Mouse (Mus musculus): ENCODE results near the gene Gm17334. TPM values are rescaled to one million over a fixed set of nuclear protein-coding genes. Genes with fewer than 3 reads are reported as not detected.

The Gm17334 gene
- total and polyA plus RNA-seq, 3 experiments: not detected

DNA sequence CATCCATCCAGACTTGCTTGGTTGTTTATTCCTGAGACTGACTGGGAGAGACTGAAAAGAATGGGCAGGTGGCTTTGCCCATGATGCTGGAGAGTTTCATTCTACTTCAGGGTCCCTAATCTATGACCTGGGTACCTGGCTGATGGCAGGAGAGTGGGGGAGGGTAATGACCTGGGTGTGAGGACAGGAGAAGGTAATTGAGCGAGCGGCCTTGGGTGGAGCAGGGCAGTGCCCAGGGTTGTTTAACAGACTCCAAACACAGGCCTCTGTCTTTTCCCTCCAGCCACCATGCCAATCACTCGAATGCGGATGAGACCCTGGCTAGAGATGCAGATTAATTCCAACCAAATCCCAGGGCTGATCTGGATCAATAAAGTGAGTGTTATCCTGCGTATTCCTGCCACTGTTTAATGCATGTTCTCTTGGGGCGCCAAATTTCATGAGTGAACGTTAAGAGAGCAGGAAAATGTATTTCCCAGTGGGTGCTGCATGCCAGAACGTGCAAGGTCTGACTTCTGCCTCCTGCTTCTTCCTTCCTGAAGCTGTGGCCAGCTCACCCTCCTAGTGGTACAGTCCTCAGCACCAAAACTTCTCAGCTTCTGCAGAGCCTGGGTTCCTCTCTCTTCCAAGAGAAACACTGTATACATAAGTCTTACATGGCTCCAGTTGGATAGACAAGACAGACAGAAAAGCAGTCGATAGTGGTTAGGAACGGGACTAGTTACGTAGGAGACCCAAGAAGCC is 1.8 kb downstream of the Gm17334 start:
- peaks cover 3 to 7% of the 10 kb centered on the region in 2 experiments; a peak in 3 of 4 replicates for H3K27me3 ChIP-seq (ENCODE audit: control insufficient read depth in 1 of 2, insufficient read depth in 2 of 2, low read length in 2 of 2)
- no peak for DNase-seq (ENCODE audit: low read depth, low spot score)
- no peak overlapping the region for H3K9ac ChIP-seq (ENCODE audit: control insufficient read depth, low read depth, low read length, poor library complexity, severe bottlenecking)
- H3K9me3 ChIP-seq (replicated peaks; ENCODE audit: insufficient read depth, low read length): no peaks in the 10 kb centered on the region
- TF ChIP-seq USF1 (IDR thresholded peaks at IDR 0.05; ENCODE audit: low read depth, low read length) (no peak), TAL1 (IDR thresholded peaks at IDR 0.05; ENCODE audit: low read length) (no peak), MXI1 (IDR thresholded peaks at IDR 0.05; ENCODE audit: low read depth, low read length) (no peak), POLR2A (IDR thresholded peaks at IDR 0.05; ENCODE audit: control insufficient read depth in 1 of 2, insufficient read depth in 1 of 2, low read depth in 1 of 2, low read length in 2 of 2, poor library complexity in 1 of 2) (no peak), KAT2A (conservative IDR thresholded peaks at IDR 0.05; ENCODE audit: low read depth, low read length) (no peak), ELF1 (IDR thresholded peaks at IDR 0.05; ENCODE audit: low read depth, low read length) (no peak), ZKSCAN1 (IDR thresholded peaks at IDR 0.05; ENCODE audit: low read depth, low read length) (no peak), CHD1 (IDR thresholded peaks at IDR 0.05; ENCODE audit: low read depth, low read length) (no peak), MAX (IDR thresholded peaks at IDR 0.05; ENCODE audit: low read length) (no peak), UBTF (IDR thresholded peaks at IDR 0.05; ENCODE audit: borderline replicate concordance, insufficient read depth, low read depth, low read length) (no peak), SIN3A (IDR thresholded peaks at IDR 0.05; ENCODE audit: low read length) (no peak), ZC3H11A (IDR thresholded peaks at IDR 0.05; ENCODE audit: low read depth, low read length) (no peak), E2F4 (IDR thresholded peaks at IDR 0.05; ENCODE audit: borderline replicate concordance, low read depth, low read length) (no peak), JUND (IDR thresholded peaks at IDR 0.05; ENCODE audit: low read depth, low read length) (no peak), GABPA (IDR thresholded peaks at IDR 0.05; ENCODE audit: low read depth, low read length) (no peak), MAFK (IDR thresholded peaks at IDR 0.05; ENCODE audit: borderline replicate concordance, low read depth, low read length) (no peak)
- H3K36me3 ChIP-seq (ENCODE audit: control insufficient read depth in 1 of 2, insufficient read depth in 2 of 2, low read length in 2 of 2): peaks cover 0 to 2% of the 10 kb centered on the region in 2 experiments; a peak in 2 of 4 replicates
- H3K27ac ChIP-seq (ENCODE audit: control insufficient read depth, low read depth, low read length): no peak overlapping the region
- H3K79me2 ChIP-seq (ENCODE audit: control insufficient read depth, insufficient read depth, low read length, poor library complexity): no peaks in the 10 kb centered on the region
- no peak overlapping the region for H3K4me3 ChIP-seq (ENCODE audit: control insufficient read depth in 1 of 2, insufficient read depth in 1 of 2, low read depth in 2 of 2, low read length in 2 of 2)
- H3K4me1 ChIP-seq (ENCODE audit: control insufficient read depth in 1 of 2, insufficient read depth in 2 of 2, low read length in 2 of 2): peaks cover 0 to 8% of the 10 kb centered on the region in 2 experiments; a peak in 2 of 4 replicates

DNA sequence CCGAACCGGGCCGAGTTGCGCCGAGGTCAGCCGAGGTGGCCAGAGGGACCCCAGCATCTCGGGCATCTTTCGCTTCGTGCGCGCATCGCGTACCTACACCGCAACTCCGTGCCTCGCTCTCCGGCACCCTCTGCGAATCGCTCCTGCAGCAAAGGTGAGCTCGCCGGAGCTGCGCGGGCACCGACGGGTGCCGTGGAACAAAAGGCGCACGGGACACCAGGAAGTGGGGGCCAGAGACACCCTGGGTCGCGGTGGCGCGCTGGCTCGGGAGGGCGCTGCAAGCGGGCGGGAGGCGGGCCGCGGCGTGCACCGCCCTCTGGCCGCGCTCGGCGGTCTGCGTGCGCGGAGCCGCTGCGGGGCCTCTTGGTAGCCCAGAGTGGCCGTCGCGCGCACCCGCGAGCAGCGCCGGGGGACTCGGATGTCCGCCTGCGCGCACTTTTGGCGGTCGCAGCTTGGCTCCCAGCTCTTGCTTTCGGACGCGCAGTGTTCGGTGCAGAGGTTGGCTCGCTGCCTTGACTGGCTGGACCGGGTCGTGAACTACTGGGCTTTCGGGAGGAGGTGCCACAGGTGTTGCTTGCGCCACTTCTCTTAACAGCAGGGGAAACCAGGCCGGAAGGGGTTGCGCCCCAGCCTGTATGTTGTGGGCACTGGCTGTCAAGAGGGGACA is 2.7 kb downstream of the Gm17334 start:
- peaks cover 3 to 7% of the 10 kb centered on the region in 2 experiments; a peak in 3 of 4 replicates for H3K27me3 ChIP-seq (ENCODE audit: control insufficient read depth in 1 of 2, insufficient read depth in 2 of 2, low read length in 2 of 2)
- H3K4me1 ChIP-seq (ENCODE audit: control insufficient read depth in 1 of 2, insufficient read depth in 2 of 2, low read length in 2 of 2): peaks cover 0 to 8% of the 10 kb centered on the region in 2 experiments; a peak in 2 of 4 replicates
- no peak for DNase-seq (ENCODE audit: low read depth, low spot score)
- no peaks in the 10 kb centered on the region for H3K79me2 ChIP-seq (ENCODE audit: control insufficient read depth, insufficient read depth, low read length, poor library complexity)
- no peak overlapping the region for H3K27ac ChIP-seq (ENCODE audit: control insufficient read depth, low read depth, low read length)
- peaks cover 0 to 2% of the 10 kb centered on the region in 2 experiments; a peak in 2 of 4 replicates for H3K36me3 ChIP-seq (ENCODE audit: control insufficient read depth in 1 of 2, insufficient read depth in 2 of 2, low read length in 2 of 2)
- peak overlapping the region; percentile 61 to 72 for H3K4me3 ChIP-seq (ENCODE audit: control insufficient read depth in 1 of 2, insufficient read depth in 1 of 2, low read depth in 2 of 2, low read length in 2 of 2)
- H3K9ac ChIP-seq (ENCODE audit: control insufficient read depth, low read depth, low read length, poor library complexity, severe bottlenecking): peak overlapping the region; percentile 54
- TF ChIP-seq NELFE (IDR thresholded peaks at IDR 0.05; ENCODE audit: low read depth, low read length) (0 out of 2 replicates have a peak, but pooled peaks have one; percentile 13), UBTF (IDR thresholded peaks at IDR 0.05; ENCODE audit: borderline replicate concordance, insufficient read depth, low read depth, low read length) (0 out of 2 replicates have a peak, but pooled peaks have one; percentile 29), POLR2AphosphoS5 (IDR thresholded peaks at IDR 0.05; ENCODE audit: borderline replicate concordance, low read depth, low read length) (peak; percentile 75; the same call in 1 of the 2 replicates), NRF1 (IDR thresholded peaks at IDR 0.05; ENCODE audit: insufficient read depth, low read depth, low read length, poor library complexity, severe bottlenecking) (peak; percentile 10; the same call in 1 of the 2 replicates), MYC (IDR thresholded peaks at IDR 0.05; ENCODE audit: low read depth, low read length) (no peak), POLR2A (IDR thresholded peaks at IDR 0.05; ENCODE audit: control insufficient read depth in 1 of 2, insufficient read depth in 1 of 2, low read depth in 1 of 2, low read length in 2 of 2, poor library complexity in 1 of 2) (peak in 1 of 2 experiments; percentile 1; a peak in 1 of 4 replicates), CTCF (IDR thresholded peaks at IDR 0.05 in 2 of 3, conservative IDR thresholded peaks at IDR 0.05 in 1 of 3; ENCODE audit: control insufficient read depth in 1 of 3, insufficient read depth in 1 of 3, low read depth in 2 of 3, low read length in 3 of 3, poor library complexity in 1 of 3, severe bottlenecking in 1 of 3) (peak in 1 of 3 experiments; percentile 24; a peak in 1 of 6 replicates), SIN3A (IDR thresholded peaks at IDR 0.05; ENCODE audit: low read length) (no peak; the same call in 1 of the 2 replicates), KAT2A (conservative IDR thresholded peaks at IDR 0.05; ENCODE audit: low read depth, low read length) (no peak), RAD21 (IDR thresholded peaks at IDR 0.05; ENCODE audit: low read depth, low read length) (no peak), USF1 (IDR thresholded peaks at IDR 0.05; ENCODE audit: low read depth, low read length) (no peak)
- H3K9me3 ChIP-seq (replicated peaks; ENCODE audit: insufficient read depth, low read length): no peaks in the 10 kb centered on the region

All from MEL (cell line).